Mouse (Mus musculus) hindbrain, embryonic 10.5 days (tissue): ENCODE results near the gene Ppp1r36. TPM values are rescaled to one million over a fixed set of nuclear protein-coding genes. Genes with fewer than 3 reads are reported as not detected.

Source experiments
- DNase-seq: peaks from one replicate; pipeline ENCODE4 v3.0.0-alpha.2; 2017; ENCODE audit warnings: low spot score
- H3K27ac ChIP-seq: fragments of 300-500 bp; sonication (generic); 2 replicates; pipeline ENCODE4 v1.5.1; 2016; ENCODE audit warnings: mild to moderate bottlenecking, moderate library complexity
- H3K27me3 ChIP-seq: fragments of 300-500 bp; sonication (generic); 2 replicates; pipeline ENCODE4 v1.6.1; 2016; ENCODE audit warnings: mild to moderate bottlenecking; ENCODE audit not compliant: poor library complexity, insufficient read depth, severe bottlenecking
- H3K36me3 ChIP-seq: fragments of 300-500 bp; sonication (generic); 2 replicates; pipeline ENCODE4 v1.6.1; 2016; ENCODE audit warnings: mild to moderate bottlenecking, moderate library complexity
- H3K4me1 ChIP-seq: fragments of 300-500 bp; sonication (generic); replicated peaks from 2 replicates; pipeline ENCODE4 v1.6.1; 2016; ENCODE audit warnings: mild to moderate bottlenecking
- H3K4me3 ChIP-seq: fragments of 300-500 bp; sonication (generic); 2 replicates; pipeline ENCODE4 v1.5.1; 2016; ENCODE audit warnings: mild to moderate bottlenecking, moderate library complexity
- H3K9me3 ChIP-seq: fragments of 300-500 bp; sonication (generic); 2 replicates; pipeline ENCODE4 v1.6.1; 2016; ENCODE audit warnings: mild to moderate bottlenecking, moderate library complexity
- WGBS: fragments of 180-500 bp; shearing (Covaris S2); methylation state at CpG from one replicate; pipeline ENCODE4 v1.1.7; 2016; 5-methylcytosine and 5-hydroxymethylcytosine counted together
- polyA plus RNA-seq: library from polyadenylated mRNA; unstranded; fragments of >200 nt; fragmentation: Nextera tagmentation; extraction: Ambion mirVana; gene quantifications from 2 replicates; pipeline ENCODE4 v1.2.1, GENCODE M21; 2016

Gene Ppp1r36
- polyA plus RNA-seq, 1 experiment from 2014 or later = 1.5 TPM

DNA sequence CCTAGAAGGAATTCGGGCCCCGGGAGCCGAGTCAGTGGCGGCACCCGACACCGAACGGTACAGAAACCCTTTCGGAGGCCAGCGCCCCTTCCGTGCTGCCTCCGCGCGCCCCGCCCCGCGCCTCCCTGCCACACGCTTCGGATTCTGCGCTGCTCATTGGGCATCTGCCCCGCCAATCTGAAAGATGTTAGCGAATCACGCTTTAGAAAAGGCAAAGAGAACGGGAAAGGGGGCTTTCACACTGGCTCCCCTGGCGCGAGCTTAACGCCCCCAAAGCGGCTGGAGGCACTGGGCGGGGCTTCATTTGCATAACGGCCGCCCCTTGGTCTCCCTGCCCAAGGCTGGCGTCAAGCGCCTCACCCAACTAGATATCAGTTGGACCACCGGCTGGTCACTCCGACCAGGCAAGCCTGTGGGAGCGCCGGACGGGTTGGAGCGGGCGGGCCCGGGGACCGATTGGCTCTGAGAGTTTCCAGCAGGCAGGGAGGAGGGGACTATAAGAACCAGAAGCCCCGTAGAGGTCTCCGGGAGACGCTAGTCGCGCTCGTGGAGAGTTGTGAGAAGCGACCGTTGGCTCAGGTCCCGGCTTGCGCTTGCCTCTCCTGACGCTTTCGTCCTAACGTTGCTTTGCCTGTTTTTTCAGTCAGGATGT is 13.3 kb upstream of the Ppp1r36 start, which contains the start of gene Hspa2:
Gene Hspa2 (plus strand): TSS at position 291 of the 652 bp plus-strand sequence.
- no peaks in the 10 kb centered on the region for H3K9me3 ChIP-seq
- peak; percentile 99 for DNase-seq
- peak within 1 kb of the TSS; percentile 91 for H3K27ac ChIP-seq
- peak within 1 kb of the TSS; percentile 65 for H3K4me3 ChIP-seq
- no peaks in the 10 kb centered on the region for H3K36me3 ChIP-seq
- peaks cover 31% of the 10 kb centered on the region for H3K4me1 ChIP-seq
- H3K27me3 ChIP-seq = peaks cover 68% of the 10 kb centered on the region
- under 1% methylated on average over 54 of the region's 54 CpGs for WGBS

- DNase-seq = no peak
- H3K27me3 ChIP-seq = peaks cover 71% of the 10 kb centered on the region
- H3K27ac ChIP-seq = peak overlapping the region; percentile 2; the same call in 1 of the 2 replicates
- H3K4me1 ChIP-seq = peaks cover 31% of the 10 kb centered on the region
- H3K4me3 ChIP-seq = peak overlapping the region; percentile 65
- WGBS = 8% methylated on average over 20 of the region's 20 CpGs
- H3K36me3 ChIP-seq = no peaks in the 10 kb centered on the region
- H3K9me3 ChIP-seq = no peaks in the 10 kb centered on the region
These were observed 12.5 kb upstream of the Ppp1r36 start for GRCm38 (mm10) chr12:76404836-76405182.

DNA sequence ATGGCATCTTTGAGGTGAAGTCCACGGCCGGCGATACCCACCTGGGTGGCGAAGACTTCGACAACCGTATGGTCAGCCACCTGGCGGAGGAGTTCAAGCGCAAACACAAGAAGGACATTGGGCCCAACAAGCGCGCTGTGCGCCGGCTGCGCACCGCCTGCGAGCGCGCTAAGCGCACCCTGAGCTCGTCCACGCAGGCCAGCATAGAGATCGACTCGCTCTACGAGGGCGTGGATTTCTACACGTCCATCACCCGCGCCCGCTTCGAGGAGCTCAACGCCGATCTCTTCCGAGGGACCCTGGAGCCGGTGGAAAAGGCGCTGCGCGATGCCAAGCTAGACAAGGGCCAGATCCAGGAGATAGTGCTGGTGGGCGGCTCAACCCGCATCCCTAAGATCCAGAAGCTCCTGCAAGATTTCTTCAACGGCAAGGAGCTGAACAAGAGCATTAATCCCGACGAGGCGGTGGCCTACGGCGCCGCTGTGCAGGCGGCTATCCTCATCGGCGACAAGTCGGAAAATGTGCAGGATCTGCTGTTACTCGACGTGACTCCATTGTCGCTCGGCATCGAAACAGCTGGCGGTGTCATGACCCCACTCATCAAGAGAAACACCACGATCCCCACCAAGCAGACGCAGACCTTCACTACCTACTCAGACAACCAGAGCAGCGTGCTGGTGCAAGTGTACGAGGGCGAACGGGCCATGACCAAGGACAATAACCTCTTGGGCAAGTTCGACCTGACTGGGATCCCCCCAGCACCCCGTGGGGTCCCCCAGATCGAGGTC is 12.0 kb upstream of the Ppp1r36 start:
- Histone ChIP-seq H3K4me1 (peaks cover 31% of the 10 kb centered on the region), H3K36me3 (no peaks in the 10 kb centered on the region), H3K4me3 (peak overlapping the region; percentile 65), H3K27me3 (peaks cover 71% of the 10 kb centered on the region), H3K27ac (peak overlapping the region; percentile 2; the same call in 1 of the 2 replicates), H3K9me3 (no peaks in the 10 kb centered on the region)
- DNase-seq = peak; percentile 55
- WGBS = 4% methylated on average over 64 of the region's 64 CpGs

GRCm38 (mm10) chr12:76405971-76406370 is 11.4 kb upstream of the Ppp1r36 start:
- peaks cover 71% of the 10 kb centered on the region for H3K27me3 ChIP-seq
- no peak overlapping the region for H3K27ac ChIP-seq
- H3K9me3 ChIP-seq = no peaks in the 10 kb centered on the region
- no peaks in the 10 kb centered on the region for H3K36me3 ChIP-seq
- H3K4me3 ChIP-seq = peak overlapping the region; percentile 65
- peaks cover 31% of the 10 kb centered on the region for H3K4me1 ChIP-seq
- DNase-seq = peak; percentile 52
- WGBS = 3% methylated on average over 23 of the region's 23 CpGs

- no peak overlapping the region for H3K4me3 ChIP-seq
- no peaks in the 10 kb centered on the region for H3K9me3 ChIP-seq
- H3K4me1 ChIP-seq = peaks cover 31% of the 10 kb centered on the region
- DNase-seq = no peak
- no peaks in the 10 kb centered on the region for H3K36me3 ChIP-seq
- peaks cover 61% of the 10 kb centered on the region for H3K27me3 ChIP-seq
- H3K27ac ChIP-seq = no peak overlapping the region
- WGBS = 43% methylated on average over 1 of the region's 1 CpGs
These were observed 10.2 kb upstream of the Ppp1r36 start for GRCm38 (mm10) chr12:76407184-76407583.

DNA sequence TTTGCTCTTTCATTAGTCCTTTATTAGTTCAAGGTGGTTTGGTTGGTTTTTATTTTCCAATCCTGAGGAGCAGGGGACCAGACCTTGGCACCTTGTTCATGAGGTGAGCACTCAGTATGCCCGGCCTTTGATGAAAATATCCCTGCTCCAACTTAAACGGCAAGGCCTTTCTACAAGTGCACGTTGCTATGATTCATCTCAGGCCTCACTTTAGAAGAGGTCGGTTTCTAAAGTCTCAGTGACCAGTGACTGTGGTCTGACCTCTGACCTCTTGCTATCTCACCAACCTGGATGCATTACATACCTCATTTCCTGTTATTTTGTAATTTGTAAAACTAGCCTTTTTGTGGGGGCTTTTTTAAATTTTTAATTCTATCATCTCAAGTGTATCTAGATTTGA is 8.2 kb upstream of the Ppp1r36 start:
- Histone ChIP-seq H3K36me3 (no peaks in the 10 kb centered on the region), H3K27ac (no peak overlapping the region), H3K4me1 (peaks cover 21% of the 10 kb centered on the region), H3K27me3 (peaks cover 51% of the 10 kb centered on the region), H3K9me3 (no peaks in the 10 kb centered on the region), H3K4me3 (no peak overlapping the region)
- no peak for DNase-seq
- 61% methylated on average over 4 of the region's 4 CpGs for WGBS

DNA sequence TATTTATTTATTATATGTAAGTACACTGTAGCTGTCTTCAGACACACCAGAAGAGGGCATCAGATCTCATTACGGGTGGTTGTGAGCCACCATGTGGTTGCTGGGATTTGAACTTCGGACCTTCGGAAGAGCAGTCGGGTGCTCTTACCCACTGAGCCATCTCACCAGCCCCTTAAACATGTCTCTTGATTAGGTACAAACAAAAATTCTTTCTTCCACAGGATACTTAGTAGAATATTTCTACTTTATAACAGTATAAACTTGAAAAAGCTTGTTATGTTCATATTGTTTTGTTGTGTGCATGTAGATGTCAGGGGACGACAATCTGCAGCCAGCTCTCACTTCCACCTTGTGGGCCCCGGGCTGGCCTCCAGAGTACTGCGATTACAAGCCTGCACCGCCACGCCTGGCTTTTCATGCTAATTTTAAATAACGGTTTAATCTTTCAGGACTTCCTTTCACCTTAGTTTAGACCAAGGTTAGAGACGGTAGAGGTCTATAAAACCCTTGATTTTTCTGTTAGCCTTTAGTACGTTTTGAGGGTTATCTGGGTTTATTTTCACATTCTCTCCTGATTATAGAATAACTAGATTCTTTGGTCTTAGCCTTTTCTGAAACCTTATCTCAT is 1.8 kb upstream of the Ppp1r36 start:
- WGBS = 89% methylated on average over 12 of the region's 12 CpGs

GRCm38 (mm10) chr12:76418346-76418745 is 1.0 kb downstream of the Ppp1r36 start:
- H3K4me3 ChIP-seq = no peak overlapping the region
- H3K27me3 ChIP-seq = peaks cover 35% of the 10 kb centered on the region
- 0 out of 2 replicates have a peak, but pooled peaks cover 7% of the 10 kb centered on the region for H3K9me3 ChIP-seq
- 93% methylated on average over 5 of the region's 5 CpGs for WGBS
- peaks cover 11% of the 10 kb centered on the region for H3K4me1 ChIP-seq
- no peak for DNase-seq
- H3K27ac ChIP-seq = no peak overlapping the region
- H3K36me3 ChIP-seq = no peaks in the 10 kb centered on the region

More for the DNA sequence above, 1.8 kb upstream of the Ppp1r36 start:
- no peak for DNase-seq
- Histone ChIP-seq H3K27me3 (peaks cover 35% of the 10 kb centered on the region), H3K27ac (no peak overlapping the region), H3K9me3 (0 out of 2 replicates have a peak, but pooled peaks cover 7% of the 10 kb centered on the region), H3K36me3 (no peaks in the 10 kb centered on the region), H3K4me3 (no peak overlapping the region), H3K4me1 (peaks cover 11% of the 10 kb centered on the region)

- WGBS = 88% methylated on average over 3 of the region's 3 CpGs
- H3K27ac ChIP-seq = no peak overlapping the region
- no peaks in the 10 kb centered on the region for H3K4me1 ChIP-seq
- 0 out of 2 replicates have a peak, but pooled peaks cover 4% of the 10 kb centered on the region for H3K27me3 ChIP-seq
- DNase-seq = no peak
- peaks cover 4% of the 10 kb centered on the region; the same call in 1 of the 2 replicates for H3K9me3 ChIP-seq
- H3K36me3 ChIP-seq = no peaks in the 10 kb centered on the region
- H3K4me3 ChIP-seq = no peak overlapping the region
These were observed 7.9 kb downstream of the Ppp1r36 start for GRCm38 (mm10) chr12:76425256-76425655.

GRCm38 (mm10) chr12:76427546-76427945 is 10.2 kb downstream of the Ppp1r36 start:
- Histone ChIP-seq H3K36me3 (no peaks in the 10 kb centered on the region), H3K9me3 (peaks cover 4% of the 10 kb centered on the region; the same call in 1 of the 2 replicates), H3K4me1 (no peaks in the 10 kb centered on the region), H3K27me3 (0 out of 2 replicates have a peak, but pooled peaks cover 4% of the 10 kb centered on the region), H3K27ac (no peak overlapping the region), H3K4me3 (no peak overlapping the region)
- 56% methylated on average over 5 of the region's 5 CpGs for WGBS
- DNase-seq = no peak

DNA sequence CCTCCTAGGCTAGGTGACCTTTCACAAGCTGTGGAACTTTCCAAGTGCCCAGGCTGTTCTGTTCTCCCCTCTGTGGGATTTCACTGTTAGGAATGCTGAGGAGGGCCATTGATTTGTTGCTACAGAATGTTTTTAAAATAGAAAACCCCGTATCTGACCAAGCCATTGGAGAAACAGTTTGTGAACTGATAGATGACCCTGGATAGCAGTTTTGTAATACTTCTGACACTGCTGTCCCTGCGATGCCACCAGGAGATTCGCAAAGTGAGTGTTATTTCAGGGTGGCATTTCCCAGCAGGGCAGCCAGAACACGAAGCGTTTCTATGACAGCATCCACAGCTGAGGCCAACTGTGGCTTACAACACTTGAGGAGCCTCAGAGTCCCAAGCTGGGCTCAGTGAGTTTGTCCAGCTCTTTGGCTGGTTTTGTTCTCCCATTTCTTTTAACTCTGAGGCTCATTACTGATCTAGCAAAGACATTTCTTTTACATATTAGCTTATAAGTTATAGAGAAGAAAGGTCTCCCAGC is 13.6 kb downstream of the Ppp1r36 start:
- H3K27ac ChIP-seq = no peak overlapping the region
- 51% methylated on average over 5 of the region's 5 CpGs for WGBS

DNA sequence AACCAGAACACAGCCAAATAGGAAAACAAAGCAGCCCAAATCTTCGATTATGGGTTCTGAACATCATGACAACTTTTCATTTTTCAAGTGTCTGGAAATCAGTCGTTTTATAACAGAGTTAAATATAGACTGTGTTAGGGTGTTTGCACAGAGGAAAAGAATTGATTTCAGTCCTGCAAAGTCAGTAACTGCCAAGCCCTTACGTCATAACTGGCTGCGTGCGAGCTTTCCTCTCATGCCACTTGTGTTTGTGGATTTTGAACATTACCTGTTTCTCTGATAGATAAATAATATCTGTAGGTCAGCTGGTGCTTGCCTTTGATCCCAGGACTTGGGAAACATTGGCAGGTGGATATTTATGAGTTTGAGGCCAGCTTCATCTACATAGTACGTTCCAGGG is 14.1 kb downstream of the Ppp1r36 start:
- H3K27ac ChIP-seq = no peak overlapping the region
- peaks cover 8% of the 10 kb centered on the region for H3K4me1 ChIP-seq
- no peak for DNase-seq
- WGBS = 92% methylated on average over 6 of the region's 6 CpGs
- H3K36me3 ChIP-seq = no peaks in the 10 kb centered on the region
- no peaks in the 10 kb centered on the region for H3K9me3 ChIP-seq
- H3K4me3 ChIP-seq = no peak overlapping the region
- peaks cover 32% of the 10 kb centered on the region for H3K27me3 ChIP-seq

More for the DNA sequence above, 13.6 kb downstream of the Ppp1r36 start:
- Histone ChIP-seq H3K4me3 (no peak overlapping the region), H3K9me3 (no peaks in the 10 kb centered on the region), H3K27me3 (peaks cover 27% of the 10 kb centered on the region), H3K36me3 (no peaks in the 10 kb centered on the region), H3K4me1 (peaks cover 8% of the 10 kb centered on the region)
- DNase-seq = no peak
